Mouse (Mus musculus) layer of hippocampus, adult 8-10 months (tissue): Measurements from ENCODE around the gene Tctn1. TPM values are rescaled to one million over a fixed set of nuclear protein-coding genes. Genes with fewer than 3 reads are reported as not detected.

Source experiments
- DNase-seq, 2 experiments: peaks; one replicate each; pipeline ENCODE4 v3.0.0; 2022; ENCODE audit warnings: low spot score in 2 of 2
- total RNA-seq, 4 experiments: library from RNA; stranded (reverse); gene quantifications; 2 replicates each; pipeline ENCODE4 v1.2.4; 2022

Tctn1 gene
- total RNA-seq, 4 experiments from 2014 or later = 14.7 to 17.7 (median 16.1) TPM

DNA sequence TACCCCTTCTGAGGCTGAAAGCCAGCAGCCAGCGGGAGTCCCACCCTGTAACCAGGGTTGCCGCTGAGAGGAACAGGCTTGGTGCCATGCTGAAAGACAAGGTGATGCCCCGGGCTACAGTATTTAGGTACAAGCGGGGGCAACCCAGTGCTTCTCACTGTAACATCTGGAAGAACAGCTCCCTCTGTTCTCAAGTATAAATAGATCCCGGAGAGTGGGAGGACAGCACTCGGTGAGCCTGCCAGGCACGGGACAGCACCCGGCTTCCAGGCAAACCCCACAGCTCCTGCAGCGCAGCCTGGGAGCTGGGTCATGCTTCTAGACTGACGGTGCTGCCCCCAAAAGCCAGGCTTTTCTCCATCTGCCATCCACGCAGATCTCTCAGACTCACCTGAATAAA is 16.7 kb downstream of the Tctn1 start:
- no peak for DNase-seq

DNA sequence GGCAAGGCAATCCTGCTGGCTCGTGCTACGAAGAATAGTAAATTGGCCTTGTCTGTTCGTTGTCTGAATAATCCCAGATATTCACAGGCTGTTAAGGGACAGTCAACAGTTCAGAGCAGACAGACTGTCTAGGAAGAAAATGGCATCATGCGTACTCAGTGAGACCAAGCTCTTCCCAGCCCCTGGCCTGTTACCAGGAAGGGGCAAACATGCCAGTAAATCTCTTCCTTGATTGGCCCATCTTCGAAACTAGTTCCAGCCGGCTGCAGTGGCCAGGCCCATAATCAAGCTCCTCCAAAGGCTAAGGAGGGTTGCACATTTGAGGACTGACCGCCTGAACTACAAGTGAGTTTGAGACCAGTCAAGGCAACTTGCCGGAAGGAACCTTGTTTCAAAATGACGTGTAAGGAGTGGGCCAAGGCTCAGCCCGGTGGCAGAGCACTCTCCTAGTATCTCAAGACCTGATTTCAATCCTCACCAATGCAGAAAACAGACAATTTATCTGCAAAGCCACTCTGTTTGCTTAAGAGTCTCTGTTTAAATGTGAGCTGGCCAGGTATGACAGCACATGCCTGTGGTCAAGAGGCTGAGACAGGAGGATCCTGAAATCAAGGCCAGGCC is 17.6 kb downstream of the Tctn1 start:
- no peak for DNase-seq

- DNase-seq = no peak
Measured at GRCm38 (mm10) chr5:122245186-122245585, 19.1 kb downstream of the Tctn1 start.

GRCm38 (mm10) chr5:122243781-122244523 is 20.3 kb downstream of the Tctn1 start:
- peak in 1 of 2 experiments; percentile 62 for DNase-seq

GRCm38 (mm10) chr5:122242521-122243123 is 21.6 kb downstream of the Tctn1 start:
- DNase-seq = no peak

DNA sequence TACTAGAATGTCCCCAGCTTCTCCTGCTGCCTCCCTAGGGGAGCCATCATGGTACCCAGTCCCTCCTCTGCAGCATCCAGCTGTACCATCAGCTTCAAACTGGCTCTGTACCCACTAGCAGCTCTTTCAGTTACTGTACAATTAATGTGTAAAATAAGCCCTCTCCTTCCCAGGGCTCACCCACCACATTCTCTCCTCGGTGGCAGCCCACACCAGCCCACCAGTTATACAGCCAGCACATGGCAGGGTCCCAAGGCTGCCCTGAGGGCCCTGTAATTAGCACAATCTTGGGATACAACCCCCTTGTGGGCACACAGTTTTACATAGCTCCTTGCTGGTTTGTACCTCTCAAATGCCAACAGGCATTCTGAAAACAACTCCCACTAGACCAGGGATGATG is 23.3 kb downstream of the Tctn1 start:
- DNase-seq = no peak

GRCm38 (mm10) chr5:122240521-122240920 is 23.7 kb downstream of the Tctn1 start:
- no peak for DNase-seq

DNA sequence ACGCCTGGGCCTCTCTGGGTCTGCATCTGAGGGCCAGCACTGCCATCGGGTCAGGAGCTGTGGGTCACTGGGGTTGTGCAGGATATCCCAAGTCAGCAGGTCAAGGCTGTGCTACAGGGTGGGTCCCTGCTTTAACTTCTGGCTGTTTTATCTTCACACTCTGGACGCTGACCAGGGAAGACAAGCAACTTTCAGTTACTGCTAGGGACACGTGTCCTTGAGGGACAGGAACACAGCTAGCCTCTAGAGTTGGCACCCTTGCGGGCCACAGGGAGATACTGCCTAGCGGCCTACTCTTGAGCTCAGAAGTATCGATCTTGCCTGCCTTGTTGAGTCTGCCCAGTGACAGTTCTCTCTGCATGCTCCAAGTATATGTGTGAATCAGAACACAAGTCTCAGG is 24.6 kb downstream of the Tctn1 start:
- no peak for DNase-seq

DNA sequence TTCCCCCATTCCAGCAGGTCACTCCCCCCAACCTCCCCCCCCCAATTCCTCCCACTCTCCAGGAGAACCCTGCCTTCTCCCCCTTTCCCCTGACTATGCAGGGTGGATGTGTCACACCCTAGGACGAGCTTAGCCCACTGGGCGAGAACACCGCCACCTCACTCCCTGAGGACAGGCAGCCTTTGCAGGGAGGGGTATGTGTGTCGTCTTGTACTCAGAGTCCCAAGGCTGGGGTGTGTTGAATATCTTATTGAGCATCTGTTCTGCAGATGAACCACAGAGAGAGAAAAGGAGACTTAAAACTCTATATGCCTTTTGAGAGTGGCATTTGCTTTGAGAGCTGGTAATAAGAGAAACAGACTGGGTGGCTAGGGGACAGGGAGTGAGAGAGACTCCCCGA is 27.1 kb downstream of the Tctn1 start:
- no peak for DNase-seq

DNA sequence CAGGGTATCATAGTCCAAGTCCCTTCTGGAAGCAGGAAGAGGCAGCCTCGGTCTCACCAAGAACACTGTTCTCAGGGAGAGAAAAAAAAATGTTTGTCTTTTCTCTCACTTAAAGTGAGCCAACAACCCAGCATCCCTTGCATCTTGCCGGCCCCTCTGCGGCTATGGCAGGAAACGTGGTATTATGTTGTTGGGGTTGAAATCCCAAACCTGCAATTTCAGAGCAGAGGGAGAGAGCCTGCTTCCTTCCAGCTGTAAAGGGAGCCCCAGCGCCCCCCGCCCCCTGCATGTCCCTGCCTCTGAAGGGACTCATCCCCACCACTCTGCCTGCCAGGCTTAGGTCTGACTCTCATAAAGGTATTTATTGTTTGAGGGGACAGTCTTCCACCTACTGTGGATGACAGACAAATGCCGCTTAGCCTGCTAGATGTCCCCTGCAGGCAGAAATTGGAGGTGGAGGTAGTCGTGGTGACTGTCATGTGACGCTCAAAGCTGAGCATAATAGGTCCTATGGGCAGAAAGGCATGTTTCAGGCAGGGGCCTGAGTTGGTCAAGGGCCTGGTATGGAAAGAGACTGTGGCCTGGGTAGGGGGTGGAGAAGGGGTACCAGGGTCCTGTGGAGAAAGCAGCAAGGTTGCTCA is 28.9 kb downstream of the Tctn1 start:
- DNase-seq = no peak

GRCm38 (mm10) chr5:122234319-122235195 is 29.7 kb downstream of the Tctn1 start:
- DNase-seq = no peak

- no peak for DNase-seq
Measured at GRCm38 (mm10) chr5:122233695-122234094, 30.6 kb downstream of the Tctn1 start.

DNA sequence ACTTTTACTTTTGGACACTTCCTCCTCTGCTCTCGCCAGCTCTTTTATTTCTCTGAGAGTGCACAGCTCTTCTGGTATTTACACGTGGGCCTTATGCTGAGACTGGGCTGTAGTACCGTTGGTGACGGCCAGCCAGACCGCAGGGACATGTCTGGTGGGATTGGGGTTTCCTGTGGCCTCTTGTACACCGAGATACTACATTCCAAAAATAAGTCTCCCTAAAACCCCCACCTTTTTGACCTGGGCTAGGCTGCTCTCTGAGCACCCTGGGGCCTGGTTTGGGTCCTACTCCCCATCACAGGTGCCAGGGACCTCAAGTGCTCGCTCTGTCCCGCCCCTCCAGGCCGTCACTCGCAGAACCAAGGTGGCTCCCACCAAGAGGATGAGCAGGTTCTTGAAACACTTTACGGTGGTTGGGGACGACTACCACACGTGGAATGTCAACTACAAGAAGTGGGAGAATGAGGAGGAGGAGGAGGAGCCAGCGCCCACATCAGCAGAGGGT is 31.1 kb downstream of the Tctn1 start:
- DNase-seq = no peak

DNA sequence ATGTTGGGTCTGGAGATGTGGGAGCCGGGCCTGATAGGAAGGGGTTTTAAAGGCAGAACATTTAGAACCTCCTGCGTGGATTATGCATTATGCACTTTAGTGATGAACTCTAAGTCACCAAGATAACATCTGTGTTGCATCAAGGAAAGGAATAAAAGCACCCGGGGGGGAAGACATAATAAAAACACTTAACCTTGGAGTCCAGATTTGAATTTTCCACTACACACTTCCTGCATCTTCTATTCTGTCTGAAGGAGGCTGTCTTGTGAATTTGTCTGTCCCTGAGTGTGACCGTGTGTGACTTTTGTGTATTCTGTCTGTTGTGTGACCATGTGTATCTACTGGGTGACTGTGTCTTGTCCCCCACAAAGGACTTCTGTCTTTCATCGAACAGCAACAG is 32.3 kb downstream of the Tctn1 start:
- no peak for DNase-seq

- no peak for DNase-seq
Measured at GRCm38 (mm10) chr5:122231431-122231830, 32.8 kb downstream of the Tctn1 start.

DNA sequence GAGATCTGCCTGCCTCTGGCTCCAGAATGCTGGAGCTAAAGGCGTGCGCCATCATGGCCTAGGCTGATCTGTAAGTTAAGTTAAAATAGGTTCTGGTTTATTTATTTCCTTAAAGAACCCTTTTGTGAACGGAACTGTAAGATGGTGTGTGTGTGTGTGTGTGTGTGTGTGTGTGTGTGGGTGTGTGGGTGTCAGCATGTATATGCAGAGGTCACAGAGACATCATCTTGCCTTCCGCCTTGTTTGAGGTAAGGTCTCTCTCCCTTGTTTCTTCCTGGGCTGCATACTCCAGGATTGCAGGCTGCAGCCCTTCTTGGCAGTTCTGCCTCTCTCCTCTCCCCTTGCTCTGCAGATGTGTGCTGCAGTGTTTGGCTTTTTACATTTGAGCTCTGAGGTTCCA is 33.4 kb downstream of the Tctn1 start:
- no peak for DNase-seq

GRCm38 (mm10) chr5:122228772-122229171 is 35.5 kb downstream of the Tctn1 start:
- DNase-seq = no peak

GRCm38 (mm10) chr5:122228271-122228765 is 35.9 kb downstream of the Tctn1 start:
- DNase-seq = no peak

DNA sequence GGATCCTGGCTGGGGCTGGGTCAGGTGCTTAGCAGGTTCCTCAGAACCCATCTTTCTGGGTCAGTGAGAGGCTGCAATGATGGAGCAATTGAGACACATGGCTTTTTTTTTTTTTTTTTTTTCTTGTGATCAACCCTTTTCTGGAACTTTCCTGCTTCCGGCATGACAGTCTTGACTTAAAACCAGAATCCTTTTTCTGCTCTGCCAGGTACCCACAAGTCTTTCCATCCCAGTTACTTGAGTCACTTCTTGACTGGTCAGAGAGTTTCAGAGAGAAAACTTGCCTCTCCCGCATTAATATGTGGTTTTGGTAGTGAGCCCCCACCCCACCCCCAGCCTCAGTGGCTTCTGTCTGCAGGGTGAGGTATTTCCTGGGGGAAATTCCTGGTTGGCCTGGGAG is 40.0 kb downstream of the Tctn1 start:
- DNase-seq = no peak

- no peak for DNase-seq
Measured at GRCm38 (mm10) chr5:122221085-122221484, 43.2 kb downstream of the Tctn1 start.
